Mouse (Mus musculus) hindbrain, postnatal 0 days (tissue): ENCODE results near the gene Tnrc6a. TPM values are rescaled to one million over a fixed set of nuclear protein-coding genes. Genes with fewer than 3 reads are reported as not detected.

Experiments used
- ATAC-seq: fragments of 200-750 bp; cut with Nextera tagmentation; 2 replicates; pipeline ENCODE4 v1.8.0; 2017; ENCODE audit warnings: mild to moderate bottlenecking, moderate TSS enrichment, moderate library complexity
- DNase-seq: peaks from one replicate; pipeline ENCODE4 v3.0.0-alpha.2; 2015; ENCODE audit warnings: low spot score
- H3K27ac ChIP-seq: fragments of 300-500 bp; sonication (generic); 2 replicates; pipeline ENCODE4 v1.5.1; 2014; ENCODE audit warnings: mild to moderate bottlenecking
- H3K27me3 ChIP-seq: fragments of 300-500 bp; sonication (generic); 2 replicates; pipeline ENCODE4 v1.6.1; 2014; ENCODE audit warnings: low read length, mixed read lengths; ENCODE audit not compliant: insufficient read depth
- H3K36me3 ChIP-seq: fragments of 300-500 bp; sonication (generic); 2 replicates; pipeline ENCODE4 v1.6.1; 2014; ENCODE audit warnings: low read length, mixed read lengths; ENCODE audit not compliant: insufficient read depth
- H3K4me1 ChIP-seq: fragments of 300-500 bp; sonication (generic); 2 replicates; pipeline ENCODE4 v1.6.1; 2014; ENCODE audit warnings: antibody characterized with exemption, low read length, mixed read lengths; ENCODE audit not compliant: insufficient read depth
- H3K4me2 ChIP-seq: fragments of 300-500 bp; sonication (generic); 2 replicates; pipeline ENCODE4 v1.6.1; 2014; ENCODE audit warnings: low read depth, mild to moderate bottlenecking, low read length, moderate library complexity, mixed read lengths
- H3K4me3 ChIP-seq: fragments of 300-500 bp; sonication (generic); 2 replicates; pipeline ENCODE4 v1.5.1; 2014; ENCODE audit warnings: low read length
- H3K9ac ChIP-seq: fragments of 300-500 bp; sonication (generic); replicated peaks from 2 replicates; pipeline ENCODE4 v1.6.1; 2014; ENCODE audit warnings: mild to moderate bottlenecking, low read length, moderate library complexity, mixed read lengths
- H3K9me3 ChIP-seq: fragments of 300-500 bp; sonication (generic); 2 replicates; pipeline ENCODE4 v1.6.1; 2016; ENCODE audit warnings: low read length, mixed read lengths
- CTCF ChIP-seq: IDR thresholded peaks from 2 replicates; pipeline ENCODE4 v1.5.1; 2016; ENCODE audit warnings: antibody characterized with exemption, control low read depth, low read depth
- WGBS: fragments of 180-500 bp; shearing (Covaris S2); extraction: QIAGEN DNeasy Blood & Tissue Kit; methylation state at CpG from one replicate; pipeline ENCODE4 v1.1.7; 2014; 5-methylcytosine and 5-hydroxymethylcytosine counted together
- polyA plus RNA-seq: library from polyadenylated mRNA; unstranded; fragments of >200 nt; fragmentation: Nextera tagmentation; extraction: Ambion mirVana; gene quantifications from 2 replicates; pipeline ENCODE4 v1.2.1, GENCODE M21; 2015
- total RNA-seq: library from RNA; depleted of rRNA; stranded (reverse); fragments of >200 nt; gene quantifications from 2 replicates; pipeline ENCODE4 v1.2.3, GENCODE M21; 2014

The Tnrc6a gene
- total and polyA plus RNA-seq, 2 experiments from 2014 or later = 48.5 to 62.1 TPM

DNA sequence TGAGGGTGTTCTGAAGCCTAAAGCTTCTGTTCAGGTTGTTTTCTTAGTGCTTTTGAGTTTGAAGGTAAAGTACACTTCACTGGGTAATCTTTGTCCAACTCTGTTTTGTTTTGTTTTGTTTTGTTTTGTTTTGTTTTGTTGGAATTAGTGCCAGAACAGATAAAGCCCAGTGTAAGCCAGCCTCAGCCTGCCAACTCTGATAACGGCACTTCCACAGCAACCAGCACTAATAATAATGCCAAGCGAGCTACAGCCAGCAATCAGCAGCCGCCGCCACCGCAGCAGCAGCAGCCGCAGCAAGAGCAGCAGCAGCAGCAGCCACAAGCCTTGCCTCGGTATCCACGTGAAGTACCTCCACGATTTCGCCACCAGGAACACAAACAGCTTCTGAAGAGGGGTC lies 38.7 kb downstream of the Tnrc6a start:
- ATAC-seq = no peak
- H3K9me3 ChIP-seq = no peaks in the 10 kb centered on the region
- 87% methylated on average over 10 of the region's 10 CpGs for WGBS
- no peak overlapping the region for H3K4me3 ChIP-seq
- no peak overlapping the region for H3K4me2 ChIP-seq
- TF ChIP-seq CTCF = no peak
- H3K4me1 ChIP-seq = no peaks in the 10 kb centered on the region
- no peaks in the 10 kb centered on the region for H3K27me3 ChIP-seq
- no peak overlapping the region for H3K9ac ChIP-seq
- DNase-seq = no peak
- no peak overlapping the region for H3K27ac ChIP-seq
- peaks cover 47% of the 10 kb centered on the region for H3K36me3 ChIP-seq

DNA sequence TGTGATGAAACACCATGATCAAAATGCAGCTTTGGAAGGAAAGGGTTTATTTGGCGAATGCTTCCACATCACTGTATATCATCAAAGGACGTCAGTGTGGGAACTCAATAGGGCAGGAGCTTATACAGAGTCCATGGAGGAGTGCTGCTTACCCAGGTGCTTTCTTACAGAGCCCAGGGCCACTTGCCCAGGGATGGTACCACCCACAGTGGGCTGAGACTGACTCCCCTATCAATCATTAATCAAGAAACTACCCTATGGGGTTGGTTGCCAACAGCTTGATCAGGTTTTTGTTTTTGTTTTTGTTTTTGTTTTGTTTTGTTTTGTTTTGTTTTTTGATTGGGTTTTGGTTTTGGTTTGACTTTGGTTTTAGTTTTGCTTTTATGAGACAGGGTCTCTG lies 43.8 kb downstream of the Tnrc6a start:
- no peak for TF ChIP-seq CTCF
- Histone ChIP-seq H3K9me3 (no peaks in the 10 kb centered on the region), H3K4me1 (no peaks in the 10 kb centered on the region), H3K27me3 (no peaks in the 10 kb centered on the region), H3K4me2 (no peak overlapping the region), H3K9ac (no peak overlapping the region), H3K36me3 (peaks cover 71% of the 10 kb centered on the region), H3K27ac (no peak overlapping the region), H3K4me3 (no peak overlapping the region)
- WGBS = 90% methylated on average over 2 of the region's 2 CpGs
- DNase-seq (no peak), ATAC-seq (no peak)

DNA sequence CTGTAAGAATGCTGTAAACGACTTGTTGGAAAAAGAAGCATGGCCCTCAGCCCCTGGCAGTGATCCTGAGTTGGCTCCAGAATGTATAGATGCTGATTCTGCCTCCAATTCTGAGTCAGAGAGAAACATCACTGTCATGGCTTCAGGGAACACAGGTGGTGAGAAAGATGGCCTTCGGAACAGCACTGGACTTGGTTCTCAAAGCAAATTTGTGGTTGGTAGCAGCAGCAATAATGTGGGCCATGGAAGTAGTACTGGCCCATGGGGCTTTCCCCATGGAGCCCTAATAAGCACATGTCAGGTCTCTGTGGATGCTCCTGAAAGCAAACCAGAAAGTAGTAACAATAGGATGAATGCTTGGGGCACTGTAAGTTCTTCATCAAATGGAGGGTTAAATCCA lies 45.9 kb downstream of the Tnrc6a start:
- Histone ChIP-seq H3K36me3 (peaks cover 69% of the 10 kb centered on the region), H3K4me1 (no peaks in the 10 kb centered on the region), H3K4me3 (no peak overlapping the region), H3K9me3 (no peaks in the 10 kb centered on the region), H3K27me3 (no peaks in the 10 kb centered on the region), H3K27ac (no peak overlapping the region), H3K9ac (no peak overlapping the region), H3K4me2 (no peak overlapping the region)
- DNase-seq = no peak
- no peak for ATAC-seq
- no peak for TF ChIP-seq CTCF
- WGBS = 82% methylated on average over 2 of the region's 2 CpGs

DNA sequence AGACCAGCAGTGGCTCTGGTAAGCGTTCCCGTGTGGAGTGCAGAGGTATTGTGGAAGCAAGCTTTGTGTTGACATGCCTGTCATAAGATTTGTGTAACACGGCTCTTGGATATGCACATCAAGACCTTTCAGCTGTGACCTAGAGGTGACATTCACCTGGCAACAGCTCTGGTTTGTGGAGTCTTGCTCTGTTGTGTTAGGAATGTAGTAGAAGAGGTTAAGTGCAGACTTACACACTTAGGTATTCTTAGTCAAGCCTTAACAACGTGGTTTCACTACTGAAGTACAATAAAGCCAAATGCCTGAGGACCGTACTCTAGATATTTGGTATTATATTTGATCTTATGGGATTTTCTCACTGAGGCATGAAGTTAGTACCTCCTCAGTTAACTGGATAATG lies 48.4 kb downstream of the Tnrc6a start:
- ATAC-seq (no peak), DNase-seq (no peak)
- Histone ChIP-seq H3K9ac (no peak overlapping the region), H3K4me1 (no peaks in the 10 kb centered on the region), H3K27ac (no peak overlapping the region), H3K9me3 (no peaks in the 10 kb centered on the region), H3K27me3 (no peaks in the 10 kb centered on the region), H3K4me3 (no peak overlapping the region), H3K36me3 (peaks cover 59% of the 10 kb centered on the region), H3K4me2 (no peak overlapping the region)
- WGBS = 84% methylated on average over 5 of the region's 5 CpGs
- TF ChIP-seq CTCF = no peak

DNA sequence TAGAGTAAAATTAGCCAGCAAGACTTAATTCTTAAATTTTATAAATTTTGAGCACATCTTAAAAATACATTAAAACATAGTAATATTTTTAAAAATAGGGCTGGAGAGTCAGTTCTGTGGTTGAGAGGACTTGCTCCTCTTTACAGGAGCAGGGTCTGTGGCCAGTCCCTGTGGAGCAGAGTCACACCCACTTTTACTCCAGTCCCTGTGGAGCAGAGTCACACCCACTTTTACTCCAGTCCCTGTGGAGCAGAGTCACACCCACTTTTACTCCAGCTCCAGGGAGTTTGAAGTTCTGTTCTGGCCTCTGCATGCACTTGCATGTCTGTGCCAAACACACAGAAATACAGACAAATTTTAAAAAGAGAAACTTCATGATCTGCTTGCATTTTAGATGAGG lies 53.5 kb downstream of the Tnrc6a start:
- Histone ChIP-seq H3K4me2 (no peak overlapping the region), H3K27ac (no peak overlapping the region), H3K9ac (no peak overlapping the region), H3K27me3 (no peaks in the 10 kb centered on the region), H3K4me3 (no peak overlapping the region), H3K36me3 (peaks cover 62% of the 10 kb centered on the region), H3K9me3 (no peaks in the 10 kb centered on the region), H3K4me1 (no peaks in the 10 kb centered on the region)
- no peak for DNase-seq
- no peak for TF ChIP-seq CTCF
- ATAC-seq = no peak

DNA sequence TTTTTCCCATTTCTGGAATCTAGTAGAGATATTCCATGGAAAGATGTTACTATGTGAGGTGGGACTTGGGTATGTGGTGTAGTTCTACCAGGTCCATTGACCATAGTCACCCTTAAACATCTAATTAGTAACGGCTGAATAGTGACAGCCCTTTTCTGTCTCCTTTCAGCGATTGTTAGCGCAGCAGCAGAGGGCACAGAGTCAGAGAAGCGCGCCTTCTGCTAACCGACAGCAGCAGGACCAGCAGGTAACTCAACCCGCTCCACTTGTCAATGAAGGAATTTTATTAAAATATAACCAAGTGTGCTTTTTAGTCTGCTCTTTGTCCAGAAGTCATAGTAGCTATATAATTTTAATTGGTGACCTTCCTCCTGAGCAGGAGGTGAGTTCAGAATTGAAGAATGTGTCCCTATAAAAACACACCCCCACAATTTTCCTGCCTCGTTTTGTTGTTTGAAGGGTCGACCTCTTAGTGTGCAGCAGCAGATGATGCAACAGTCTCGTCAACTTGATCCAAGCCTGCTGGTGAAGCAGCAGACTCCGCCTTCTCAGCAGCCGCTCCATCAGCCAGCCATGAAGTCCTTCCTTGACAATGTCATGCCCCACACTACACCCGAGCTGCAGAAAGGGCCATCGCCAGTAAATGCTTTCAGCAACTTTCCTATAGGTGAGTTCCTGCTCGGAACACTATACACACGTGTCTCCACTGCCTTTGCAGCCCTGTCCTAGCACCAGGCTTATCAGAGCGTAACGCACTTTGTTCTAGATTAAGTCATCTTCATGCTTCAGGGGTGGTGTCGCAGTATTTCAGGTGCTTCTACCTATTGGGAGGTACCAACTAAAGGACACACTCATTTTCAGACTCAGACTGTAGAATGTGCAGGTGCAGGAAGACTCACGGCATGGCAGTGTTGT lies 58.4 kb downstream of the Tnrc6a start:
- 84% methylated on average over 20 of the region's 20 CpGs for WGBS
- Histone ChIP-seq H3K27me3 (no peaks in the 10 kb centered on the region), H3K9ac (no peak overlapping the region), H3K4me1 (no peaks in the 10 kb centered on the region), H3K4me3 (no peak overlapping the region), H3K36me3 (peaks cover 70% of the 10 kb centered on the region), H3K4me2 (no peak overlapping the region), H3K9me3 (no peaks in the 10 kb centered on the region), H3K27ac (no peak overlapping the region)
- ATAC-seq (no peak), DNase-seq (no peak)
- no peak for TF ChIP-seq CTCF

DNA sequence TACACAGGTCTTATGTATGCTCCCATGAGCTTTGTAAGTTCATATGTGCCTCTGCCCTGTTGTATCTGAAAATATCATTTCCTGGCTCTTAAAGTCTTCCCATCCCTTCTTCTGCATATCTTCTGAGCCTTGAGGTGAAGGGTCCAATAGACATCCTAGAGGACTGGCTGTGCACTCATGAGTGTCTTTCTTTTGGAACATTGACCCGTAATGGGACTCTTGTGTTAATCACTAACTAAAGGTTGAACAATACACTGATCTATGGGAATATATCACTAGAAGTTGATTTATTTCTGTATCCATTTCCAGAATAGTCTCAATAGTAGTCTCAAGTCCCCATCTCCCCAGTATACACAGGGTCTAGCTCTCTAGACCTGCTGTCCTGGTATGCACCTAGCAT lies 61.2 kb downstream of the Tnrc6a start:
- H3K27ac ChIP-seq = no peak overlapping the region
- no peaks in the 10 kb centered on the region for H3K4me1 ChIP-seq
- no peak for ATAC-seq
- H3K36me3 ChIP-seq = peaks cover 88% of the 10 kb centered on the region
- H3K27me3 ChIP-seq = no peaks in the 10 kb centered on the region
- no peaks in the 10 kb centered on the region for H3K9me3 ChIP-seq
- TF ChIP-seq CTCF = no peak
- WGBS = 100% methylated on average over 1 of the region's 1 CpGs
- no peak for DNase-seq
- no peak overlapping the region for H3K9ac ChIP-seq
- H3K4me2 ChIP-seq = no peak overlapping the region
- no peak overlapping the region for H3K4me3 ChIP-seq
